Mouse (Mus musculus) embryonic facial prominence, embryonic 11.5 days (tissue): Measurements from ENCODE around the gene Exoc2. TPM values are rescaled to one million over a fixed set of nuclear protein-coding genes. Genes with fewer than 3 reads are reported as not detected.

Experiments used
- ATAC-seq: fragments of 200-750 bp; cut with Nextera tagmentation; replicated peaks from 2 replicates; pipeline ENCODE4 v1.8.0; 2017; ENCODE audit warnings: low read depth; ENCODE audit not compliant: insufficient number of reproducible peaks, low FRiP score, low TSS enrichment
- DNase-seq: peaks from one replicate; pipeline ENCODE4 v3.0.0-alpha.2; 2015; ENCODE audit warnings: low spot score
- H3K27ac ChIP-seq: fragments of 300-500 bp; sonication (generic); replicated peaks from 2 replicates; pipeline ENCODE4 v1.5.1; 2014; ENCODE audit warnings: mild to moderate bottlenecking, low read depth, low read length, control low read depth
- H3K27me3 ChIP-seq: fragments of 300-500 bp; sonication (generic); 2 replicates; pipeline ENCODE4 v1.6.1; 2014; ENCODE audit warnings: mild to moderate bottlenecking, low read length, moderate library complexity, mixed read lengths; ENCODE audit not compliant: control insufficient read depth, insufficient read depth
- H3K36me3 ChIP-seq: fragments of 300-500 bp; sonication (generic); replicated peaks from 2 replicates; pipeline ENCODE4 v1.6.1; 2014; ENCODE audit warnings: low read depth, mild to moderate bottlenecking, low read length, moderate library complexity, mixed read lengths; ENCODE audit not compliant: control insufficient read depth, insufficient read depth
- H3K4me1 ChIP-seq: fragments of 300-500 bp; sonication (generic); 2 replicates; pipeline ENCODE4 v1.6.1; 2014; ENCODE audit warnings: low read length, mixed read lengths; ENCODE audit not compliant: control insufficient read depth, insufficient read depth
- H3K4me2 ChIP-seq: fragments of 300-500 bp; sonication (generic); 2 replicates; pipeline ENCODE4 v1.6.1; 2014; ENCODE audit warnings: low read depth, mild to moderate bottlenecking, control low read depth, low read length, moderate library complexity
- H3K4me3 ChIP-seq: fragments of 300-500 bp; sonication (generic); 2 replicates; pipeline ENCODE4 v1.5.1; 2014; ENCODE audit warnings: low read depth, low read length, control low read depth
- H3K9ac ChIP-seq: fragments of 300-500 bp; sonication (generic); replicated peaks from 2 replicates; pipeline ENCODE4 v1.6.1; 2014; ENCODE audit warnings: mild to moderate bottlenecking, control low read depth, low read length
- H3K9me3 ChIP-seq: fragments of 300-500 bp; sonication (generic); replicated peaks from 2 replicates; pipeline ENCODE4 v1.6.1; 2016; ENCODE audit warnings: mild to moderate bottlenecking, low read length, inconsistent platforms, mixed read lengths; ENCODE audit not compliant: control insufficient read depth
- WGBS: fragments of 180-500 bp; shearing (Covaris S2); extraction: QIAGEN DNeasy Blood & Tissue Kit; methylation state at CpG from one replicate; pipeline ENCODE4 v1.1.7; 2014; 5-methylcytosine and 5-hydroxymethylcytosine counted together
- polyA plus RNA-seq: library from polyadenylated mRNA; unstranded; fragments of >200 nt; fragmentation: Nextera tagmentation; extraction: Ambion mirVana; gene quantifications from 2 replicates; pipeline ENCODE4 v1.2.1, GENCODE M21; 2014

Gene Exoc2
- polyA plus RNA-seq, 1 experiment from 2014 or later: 43.8 TPM

DNA sequence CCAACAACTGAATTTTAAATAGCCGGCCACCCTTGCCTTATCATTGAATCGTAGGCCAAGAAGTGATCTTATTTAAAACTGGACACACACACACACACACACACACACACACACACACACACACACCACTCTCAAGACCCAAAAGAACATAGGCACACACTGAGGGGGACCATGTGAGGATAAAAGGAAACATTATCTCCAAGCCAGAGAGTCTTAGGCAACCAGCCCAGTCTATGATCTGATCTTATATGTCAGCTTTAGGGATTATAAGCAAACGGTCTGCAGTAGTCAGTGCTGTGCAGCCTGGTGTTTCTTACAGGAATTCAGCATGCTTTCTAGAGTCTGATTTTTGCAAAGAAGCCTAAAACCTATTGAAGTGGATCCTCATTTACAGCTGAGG, 181.2 kb downstream of the Exoc2 start:
- Histone ChIP-seq H3K4me1 (no peaks in the 10 kb centered on the region), H3K9ac (no peak overlapping the region), H3K36me3 (no peaks in the 10 kb centered on the region), H3K9me3 (no peaks in the 10 kb centered on the region), H3K27ac (no peak overlapping the region), H3K27me3 (no peaks in the 10 kb centered on the region), H3K4me3 (no peak overlapping the region), H3K4me2 (no peak overlapping the region)
- 77% methylated on average over 3 of the region's 3 CpGs for WGBS
- no peak for ATAC-seq
- no peak for DNase-seq

DNA sequence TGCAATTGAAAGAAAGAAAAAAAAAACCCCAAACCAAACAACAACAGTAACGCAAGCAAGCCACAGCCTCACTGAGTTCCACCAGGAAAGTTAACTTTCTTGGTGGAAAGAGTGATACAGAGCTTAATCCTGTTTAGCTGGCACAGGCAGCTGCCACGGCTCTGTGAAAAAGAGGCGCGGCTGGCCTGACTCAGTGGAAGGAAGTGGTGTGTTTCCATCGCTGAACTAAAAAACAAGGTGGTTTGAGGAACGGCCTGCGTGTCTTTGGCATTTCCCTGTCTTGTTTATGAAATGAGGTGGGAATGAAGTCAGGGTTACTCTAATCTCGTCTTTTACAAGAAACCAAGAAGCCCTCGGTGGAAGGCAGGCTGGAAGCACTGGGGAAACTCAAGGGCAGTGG, 181.6 kb downstream of the Exoc2 start:
- no peaks in the 10 kb centered on the region for H3K9me3 ChIP-seq
- no peaks in the 10 kb centered on the region for H3K27me3 ChIP-seq
- H3K4me2 ChIP-seq: no peak overlapping the region
- H3K4me3 ChIP-seq: no peak overlapping the region
- DNase-seq (no peak), ATAC-seq (no peak)
- WGBS: 85% methylated on average over 9 of the region's 9 CpGs
- H3K27ac ChIP-seq: no peak overlapping the region
- no peak overlapping the region for H3K9ac ChIP-seq
- H3K36me3 ChIP-seq: no peaks in the 10 kb centered on the region
- H3K4me1 ChIP-seq: no peaks in the 10 kb centered on the region

DNA sequence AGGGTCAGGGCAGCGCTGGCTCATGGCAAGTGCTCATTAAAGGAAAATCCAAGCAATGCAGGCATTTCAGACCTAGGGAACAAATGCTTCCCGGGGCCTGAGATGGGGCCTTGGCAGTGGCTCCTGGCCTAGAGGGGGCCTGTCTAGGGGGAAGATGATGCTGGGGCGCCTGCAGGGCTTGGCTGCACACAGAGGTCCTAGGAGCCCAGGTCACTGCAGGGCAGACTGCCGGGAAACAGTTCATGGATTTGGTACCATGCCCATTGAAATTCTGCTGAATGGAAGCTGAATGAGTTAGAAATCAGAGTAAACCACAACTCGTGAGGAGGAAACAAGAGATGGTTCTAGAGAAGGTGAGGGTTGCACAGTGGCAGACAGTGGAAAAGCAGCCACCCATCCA, 183.9 kb downstream of the Exoc2 start:
- Histone ChIP-seq H3K27ac (no peak overlapping the region), H3K27me3 (no peaks in the 10 kb centered on the region), H3K36me3 (no peaks in the 10 kb centered on the region), H3K9ac (no peak overlapping the region), H3K4me3 (no peak overlapping the region), H3K4me2 (no peak overlapping the region), H3K9me3 (no peaks in the 10 kb centered on the region), H3K4me1 (no peaks in the 10 kb centered on the region)
- no peak for DNase-seq
- WGBS: 74% methylated on average over 5 of the region's 5 CpGs
- ATAC-seq: no peak

DNA sequence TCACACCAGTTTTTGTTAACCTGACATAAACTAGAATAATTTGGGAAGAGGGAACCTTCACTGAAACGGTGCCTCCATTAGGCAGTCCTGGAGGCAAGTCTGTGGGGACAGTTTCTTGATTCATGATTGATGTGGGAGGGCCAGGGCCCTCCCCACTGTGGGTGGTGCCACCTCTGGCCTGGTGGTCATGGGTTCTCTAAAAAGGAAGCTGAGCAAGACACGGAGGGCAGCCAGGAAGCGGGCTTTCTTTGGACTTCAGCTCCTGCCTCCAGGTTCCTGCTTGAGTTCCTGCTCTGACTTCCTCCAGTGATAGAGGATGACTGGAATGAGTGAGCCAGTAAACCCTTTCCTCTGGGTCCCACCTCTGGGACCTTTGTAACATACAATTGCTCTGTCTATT, 185.5 kb downstream of the Exoc2 start:
- ATAC-seq: no peak
- Histone ChIP-seq H3K4me2 (no peak overlapping the region), H3K4me3 (no peak overlapping the region), H3K36me3 (no peaks in the 10 kb centered on the region), H3K9ac (no peak overlapping the region), H3K27ac (no peak overlapping the region), H3K9me3 (no peaks in the 10 kb centered on the region), H3K4me1 (no peaks in the 10 kb centered on the region), H3K27me3 (no peaks in the 10 kb centered on the region)
- WGBS: 85% methylated on average over 3 of the region's 3 CpGs
- DNase-seq: no peak

DNA sequence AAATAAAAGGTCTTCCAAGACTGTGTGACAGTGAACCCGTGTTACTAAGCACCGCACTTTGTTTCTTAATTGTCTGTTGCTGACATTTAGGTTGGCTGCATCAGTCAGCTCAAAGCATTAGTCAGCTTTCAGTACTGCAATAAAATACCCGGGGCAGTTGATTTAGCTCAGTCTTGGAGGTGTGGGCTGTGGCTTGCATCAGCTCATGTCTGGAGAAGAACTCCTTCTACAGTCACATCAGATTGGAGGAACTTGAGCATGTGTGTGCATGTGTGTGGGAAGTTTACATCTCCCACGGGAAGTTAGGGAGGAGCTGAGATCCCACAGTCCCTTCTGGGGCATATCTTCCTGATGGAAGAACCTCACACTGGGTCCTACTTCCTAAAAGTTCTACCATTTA, 185.9 kb downstream of the Exoc2 start:
- no peaks in the 10 kb centered on the region for H3K36me3 ChIP-seq
- H3K9ac ChIP-seq: no peak overlapping the region
- 84% methylated on average over 4 of the region's 4 CpGs for WGBS
- no peak overlapping the region for H3K4me2 ChIP-seq
- DNase-seq: no peak
- no peak overlapping the region for H3K27ac ChIP-seq
- ATAC-seq: no peak
- no peaks in the 10 kb centered on the region for H3K27me3 ChIP-seq
- no peak overlapping the region for H3K4me3 ChIP-seq
- H3K9me3 ChIP-seq: no peaks in the 10 kb centered on the region
- H3K4me1 ChIP-seq: no peaks in the 10 kb centered on the region

DNA sequence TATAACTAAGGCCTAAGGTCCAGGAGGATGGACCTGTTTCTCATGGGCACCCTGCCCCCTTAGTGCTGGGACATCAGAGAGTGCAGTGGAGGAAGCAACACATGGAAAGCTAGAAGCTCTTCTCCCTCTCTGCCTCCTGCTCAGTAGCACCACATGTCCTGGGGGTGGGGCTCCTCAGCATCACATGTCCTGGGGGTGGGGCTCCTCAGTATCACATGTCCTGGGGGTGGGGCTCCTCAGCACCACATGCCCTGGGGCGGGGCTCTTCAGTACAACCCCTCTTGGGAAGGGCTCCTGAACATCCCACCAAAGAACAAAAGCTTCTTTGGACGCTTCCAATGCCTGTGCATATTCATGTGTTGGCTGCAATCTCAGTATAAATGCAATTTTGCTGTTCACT, 186.3 kb downstream of the Exoc2 start:
- H3K4me3 ChIP-seq: no peak overlapping the region
- no peak overlapping the region for H3K9ac ChIP-seq
- DNase-seq: no peak
- WGBS: 82% methylated on average over 2 of the region's 2 CpGs
- no peak for ATAC-seq
- no peak overlapping the region for H3K27ac ChIP-seq
- H3K4me1 ChIP-seq: no peaks in the 10 kb centered on the region
- H3K9me3 ChIP-seq: no peaks in the 10 kb centered on the region
- H3K27me3 ChIP-seq: no peaks in the 10 kb centered on the region
- no peaks in the 10 kb centered on the region for H3K36me3 ChIP-seq
- H3K4me2 ChIP-seq: no peak overlapping the region

DNA sequence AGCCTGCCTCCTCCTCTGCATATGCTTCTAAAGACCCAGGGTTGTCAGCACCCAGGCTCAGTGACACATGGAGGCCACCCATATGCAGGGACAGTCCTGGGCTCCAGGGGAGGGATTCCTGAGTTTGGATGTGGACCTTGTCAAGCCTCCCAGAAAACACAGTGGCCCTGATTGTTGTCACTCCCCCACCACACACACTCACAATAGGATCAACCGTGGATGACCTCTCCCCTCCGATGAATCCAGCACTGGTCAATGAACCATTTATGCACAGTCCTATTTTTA, 186.9 kb downstream of the Exoc2 start:
- Histone ChIP-seq H3K9ac (no peak overlapping the region), H3K4me3 (no peak overlapping the region), H3K27ac (no peak overlapping the region), H3K27me3 (no peaks in the 10 kb centered on the region), H3K4me2 (no peak overlapping the region), H3K36me3 (no peaks in the 10 kb centered on the region), H3K4me1 (peaks cover 5% of the 10 kb centered on the region), H3K9me3 (no peaks in the 10 kb centered on the region)
- no peak for ATAC-seq
- DNase-seq: no peak
- 58% methylated on average over 2 of the region's 2 CpGs for WGBS

DNA sequence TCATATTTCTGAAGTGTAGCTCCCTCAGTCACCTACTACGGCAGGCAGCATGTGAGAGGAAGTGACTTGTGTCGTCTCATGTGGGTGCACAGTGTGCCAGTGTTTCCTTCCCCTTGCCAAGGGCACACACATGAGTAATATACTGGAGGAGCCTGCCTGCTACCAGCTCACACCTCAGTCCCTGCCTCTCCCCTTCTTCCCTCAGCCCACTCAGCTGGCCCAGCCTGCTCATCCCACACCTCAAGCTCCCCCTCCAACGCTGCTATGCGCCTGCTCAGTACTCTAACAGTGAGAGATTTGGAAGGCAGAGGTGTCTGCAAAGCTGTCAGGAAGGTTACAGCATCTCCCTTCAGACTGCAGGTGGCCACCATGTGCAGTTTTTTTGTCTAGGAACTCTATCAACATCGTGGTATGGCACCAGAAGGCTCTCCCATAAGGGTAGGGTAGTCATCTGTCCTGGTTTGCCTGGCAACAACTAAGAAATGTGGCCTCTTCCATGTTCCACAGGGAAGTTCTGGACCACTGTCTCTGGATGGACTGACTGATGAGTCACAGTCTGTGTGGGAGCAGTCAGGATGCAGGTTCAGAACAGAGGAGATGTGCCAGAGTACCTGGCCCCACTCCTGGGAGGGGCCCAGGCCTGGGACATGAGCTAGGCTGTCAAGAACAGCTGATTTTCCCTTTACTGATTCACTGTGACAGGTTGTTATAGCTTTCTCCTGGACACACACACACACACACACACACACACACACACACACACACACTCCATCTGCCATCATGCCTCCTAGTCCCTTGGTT, 187.5 kb downstream of the Exoc2 start:
- Histone ChIP-seq H3K9ac (no peak overlapping the region), H3K4me1 (peaks cover 7% of the 10 kb centered on the region), H3K27ac (no peak overlapping the region), H3K9me3 (no peaks in the 10 kb centered on the region), H3K4me3 (no peak overlapping the region), H3K36me3 (no peaks in the 10 kb centered on the region), H3K27me3 (no peaks in the 10 kb centered on the region), H3K4me2 (no peak overlapping the region)
- no peak for DNase-seq
- WGBS: 77% methylated on average over 5 of the region's 5 CpGs
- ATAC-seq: no peak
